Mouse (Mus musculus): Measurements from ENCODE around the gene Map6.

DNA sequence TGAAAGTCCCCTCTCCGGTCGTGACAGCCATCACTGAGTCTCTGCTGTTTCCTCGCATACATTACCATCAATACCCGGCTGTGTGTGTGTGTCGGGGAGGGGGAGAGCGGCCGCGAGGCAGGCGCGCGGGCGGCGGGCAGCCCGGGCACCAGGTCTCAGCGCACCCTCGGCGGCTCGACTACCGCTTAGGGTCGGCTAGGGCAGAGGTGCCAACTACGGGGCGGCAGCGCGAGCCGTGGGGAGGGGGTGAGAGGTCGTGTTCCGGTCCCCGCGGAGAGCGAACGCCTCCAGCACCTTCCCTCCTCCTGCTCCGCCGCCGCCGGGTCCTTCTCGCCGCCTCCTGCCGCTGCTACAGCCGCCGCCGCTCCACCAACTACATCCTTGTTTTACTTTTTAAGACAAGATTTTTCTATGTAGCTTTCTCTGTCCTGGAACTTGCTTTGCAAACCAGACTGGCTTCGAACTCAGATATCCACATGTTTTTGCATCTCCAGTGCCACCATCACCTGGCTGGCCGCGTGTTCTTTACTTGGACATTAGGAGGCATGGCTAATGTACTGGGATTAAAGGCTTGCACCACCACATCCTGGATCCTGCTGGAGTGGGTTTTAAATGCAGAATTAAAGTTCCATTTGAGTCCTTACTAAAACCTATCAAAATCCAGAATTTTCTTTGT, 18.2 kb upstream of the Map6 start:
- TF ChIP-seq TAL1 (IDR thresholded peaks at IDR 0.05; ENCODE audit: low read length), result no peak
- no peak for TF ChIP-seq GATA1 (IDR thresholded peaks at IDR 0.05; ENCODE audit: low read length)

All from erythroblast, embryonic 14.5 days (primary cell).